7 mouse cellular contexts compared by ENCODE assay signal in the genomic region with DNA sequence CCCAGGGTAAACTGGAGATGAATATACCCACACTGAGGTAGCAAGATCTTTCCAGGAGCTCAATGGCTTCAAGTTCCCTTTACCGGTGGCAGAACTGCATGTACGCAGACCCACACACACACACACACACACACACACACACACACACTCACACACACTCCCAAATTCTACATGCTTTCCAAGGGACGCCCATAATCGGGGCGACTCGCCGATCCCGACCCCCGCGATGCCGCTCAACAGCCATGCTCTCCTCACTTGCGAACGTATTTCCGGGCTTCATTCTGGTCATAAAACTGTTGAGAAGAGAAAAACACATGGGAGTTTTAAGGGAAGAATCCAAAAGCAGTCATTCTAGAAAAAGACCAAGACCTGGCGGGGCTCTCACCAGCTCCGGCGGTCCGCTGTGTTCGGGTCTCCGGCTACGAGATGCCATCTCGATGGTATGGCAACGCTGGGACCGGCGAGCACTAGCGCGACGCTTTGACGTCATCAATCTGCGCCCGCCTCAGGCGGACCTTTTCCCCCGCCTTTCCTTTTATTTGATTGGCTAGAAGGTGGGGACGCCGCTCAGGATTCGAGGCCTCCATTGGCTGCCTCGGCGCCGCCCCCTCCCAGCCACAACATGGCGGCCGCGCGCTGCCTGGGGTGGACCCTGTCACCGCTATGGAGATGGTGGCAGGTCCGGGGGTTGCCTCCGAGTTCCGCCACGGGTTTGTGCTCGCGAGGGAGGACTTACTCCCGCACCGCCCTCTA. TPM values are rescaled to one million over a fixed set of nuclear protein-coding genes. Genes with fewer than 3 reads are reported as not detected.
DNase-seq lines count a peak whose midpoint lies in the region; ATAC-seq lines count a peak whose summit lies in the region.

A gene (plus strand): TSS at position 574 of the 753 bp plus-strand sequence.

- peak; percentile 97 for DNase-seq in adrenal gland, postnatal 25 days
- peak; percentile 100 for DNase-seq in heart, adult 11 months
- peak; percentile 97 for DNase-seq in kidney, adult 18-20 months
- DNase-seq in limb, embryonic 11.5 days (ENCODE audit: low spot score): peak; percentile 99
- DNase-seq in midbrain, embryonic 14.5 days: peak; percentile 100
- DNase-seq in spleen, adult 18-20 months: peak; percentile 93 to 94

- H3K36me3 ChIP-seq in embryonic facial prominence, embryonic 12.5 days: peaks cover 58% of the 10 kb centered on the region
- H3K36me3 ChIP-seq in limb, embryonic 11.5 days (ENCODE audit: control insufficient read depth, insufficient read depth, low read length): peaks cover 16% of the 10 kb centered on the region
- peaks cover 33% of the 10 kb centered on the region for H3K36me3 ChIP-seq in midbrain, embryonic 14.5 days (ENCODE audit: control insufficient read depth, insufficient read depth, low read length)

- no peaks in the 10 kb centered on the region for H3K27me3 ChIP-seq in embryonic facial prominence, embryonic 12.5 days
- no peaks in the 10 kb centered on the region for H3K27me3 ChIP-seq in limb, embryonic 11.5 days (ENCODE audit: control insufficient read depth, insufficient read depth, low read length)
- H3K27me3 ChIP-seq in midbrain, embryonic 14.5 days (ENCODE audit: control insufficient read depth, insufficient read depth, low read length): no peaks in the 10 kb centered on the region

- H3K4me2 ChIP-seq in embryonic facial prominence, embryonic 12.5 days (replicated peaks): peak within 1 kb of the TSS; percentile 93
- peak within 1 kb of the TSS; percentile 89 for H3K4me2 ChIP-seq in limb, embryonic 11.5 days (ENCODE audit: low read depth, severe bottlenecking)
- peak within 1 kb of the TSS; percentile 90 for H3K4me2 ChIP-seq in midbrain, embryonic 14.5 days (ENCODE audit: low read length)

- H3K27ac ChIP-seq in embryonic facial prominence, embryonic 12.5 days: peak within 1 kb of the TSS; percentile 60; the same call in 1 of the 2 replicates
- 0 out of 2 replicates have a peak within 1 kb of the TSS, but pooled peaks have one; percentile 36 for H3K27ac ChIP-seq in limb, embryonic 11.5 days (replicated peaks; ENCODE audit: low read depth, low read length)
- peak within 1 kb of the TSS; percentile 74 for H3K27ac ChIP-seq in midbrain, embryonic 14.5 days (replicated peaks; ENCODE audit: low read depth, low read length)

- H3K4me3 ChIP-seq in embryonic facial prominence, embryonic 12.5 days: peak within 1 kb of the TSS; percentile 94
- peak within 1 kb of the TSS; percentile 97 for H3K4me3 ChIP-seq in limb, embryonic 11.5 days (ENCODE audit: low read depth, low read length)
- peak within 1 kb of the TSS; percentile 88 for H3K4me3 ChIP-seq in midbrain, embryonic 14.5 days (replicated peaks; ENCODE audit: low read depth, low read length)

- under 1% methylated on average over 52 of the region's 52 CpGs for WGBS in embryonic facial prominence, embryonic 12.5 days
- WGBS in limb, embryonic 11.5 days: under 1% methylated on average over 52 of the region's 52 CpGs
- WGBS in midbrain, embryonic 14.5 days: under 1% methylated on average over 52 of the region's 52 CpGs

- H3K9ac ChIP-seq in embryonic facial prominence, embryonic 12.5 days: peak within 1 kb of the TSS; percentile 79
- peak within 1 kb of the TSS; percentile 85 for H3K9ac ChIP-seq in limb, embryonic 11.5 days (ENCODE audit: low read length)
- H3K9ac ChIP-seq in midbrain, embryonic 14.5 days (replicated peaks; ENCODE audit: low read length): peak within 1 kb of the TSS; percentile 81

- H3K4me1 ChIP-seq in embryonic facial prominence, embryonic 12.5 days: 0 out of 2 replicates have a peak, but pooled peaks cover 11% of the 10 kb centered on the region
- no peaks in the 10 kb centered on the region; the same call in 1 of the 2 replicates for H3K4me1 ChIP-seq in limb, embryonic 11.5 days (ENCODE audit: control insufficient read depth, insufficient read depth, low read length)
- peaks cover 13% of the 10 kb centered on the region for H3K4me1 ChIP-seq in midbrain, embryonic 14.5 days (ENCODE audit: control insufficient read depth, insufficient read depth, low read length)

- peak; percentile 93 for ATAC-seq in embryonic facial prominence, embryonic 12.5 days (ENCODE audit: insufficient number of reproducible peaks, insufficient read depth, low FRiP score, low TSS enrichment)
- ATAC-seq in limb, embryonic 11.5 days (ENCODE audit: insufficient number of reproducible peaks, low FRiP score, low TSS enrichment, low read depth): peak; percentile 90
- peak; percentile 95 for ATAC-seq in midbrain, embryonic 14.5 days (ENCODE audit: low FRiP score, low TSS enrichment)

- 0 out of 2 replicates have a peak, but pooled peaks cover 7% of the 10 kb centered on the region for H3K9me3 ChIP-seq in embryonic facial prominence, embryonic 12.5 days
- no peaks in the 10 kb centered on the region; the same call in 1 of the 2 replicates for H3K9me3 ChIP-seq in limb, embryonic 11.5 days (ENCODE audit: control insufficient read depth, low read length)
- H3K9me3 ChIP-seq in midbrain, embryonic 14.5 days (ENCODE audit: control insufficient read depth, low read length): no peaks in the 10 kb centered on the region

RNA-seq across cellular contexts. Expression of the gene that starts here (rescaled TPM):
- total RNA-seq in adrenal gland, postnatal 25 days (2021): 29.6 and 38.8 TPM in 2 replicates
- 31.9 and 34.2 TPM in 2 replicates for polyA plus RNA-seq in embryonic facial prominence, embryonic 12.5 days (2016; fragmentation: Nextera tagmentation; extraction: Ambion mirVana)
- polyA plus RNA-seq in limb, embryonic 11.5 days (2014; fragmentation: Nextera tagmentation; extraction: Ambion mirVana): 33.3 and 34.1 TPM in 2 replicates
- polyA plus RNA-seq in midbrain, embryonic 14.5 days (2014; fragmentation: Nextera tagmentation; extraction: Ambion mirVana): 47.3 and 49.3 TPM in 2 replicates

Comparison
In these comparisons a context has a peak if more than half of its experiments do, and no peak if none do; other contexts are left out.
1. Peak in every context shown above with its lines: DNase-seq, ATAC-seq, H3K4me3 ChIP-seq and H3K27ac ChIP-seq.